8 mouse cellular contexts compared by ENCODE assay signal in genomic region chr3:88141787-88142523, GRCm38 (mm10). TPM values are rescaled to one million over a fixed set of nuclear protein-coding genes. Genes with fewer than 3 reads are reported as not detected.
DNase-seq lines count a peak whose midpoint lies in the region; ATAC-seq and TF ChIP-seq lines count a peak whose summit lies in the region.

Gene Mef2d (plus strand): TSS chr3:88142372.

- H3K9me3 ChIP-seq in ES-E14 (ENCODE audit: control insufficient read depth, insufficient read depth, low read depth, low read length), result no peaks in the 10 kb centered on the region
- H3K9me3 ChIP-seq in forebrain, embryonic 15.5 days, result no peaks in the 10 kb centered on the region

- peak; percentile 86 for ATAC-seq in forebrain, embryonic 15.5 days (replicated peaks)
- ATAC-seq in neutrophil, adult 5-6 weeks (ENCODE audit: extremely low read depth, insufficient number of reproducible peaks, low FRiP score, poor library complexity, severe bottlenecking), result peak; percentile 68

- in situ Hi-C loops in ES-E14 (cut with MboI; ENCODE audit: low sequenced_read_pairs in 2 of 2, unreplicated experiment in 2 of 2), result no loop called here

- under 1% methylated on average over 31 of the region's 52 CpGs for WGBS in forebrain, embryonic 15.5 days
- under 1% methylated on average over 52 of the region's 52 CpGs for WGBS in lung, adult 2 months

- peak within 1 kb of the TSS; percentile 41; the same call in 1 of the 2 replicates for H3K27ac ChIP-seq in ES-E14 (ENCODE audit: insufficient read depth, low read depth, low read length, poor library complexity, severe bottlenecking)
- peak within 1 kb of the TSS; percentile 99 for H3K27ac ChIP-seq in forebrain, embryonic 15.5 days (replicated peaks)

- DNase-seq in ES-E14 (ENCODE audit: low read depth, low spot score), result peak; percentile 91
- DNase-seq in cerebellum, adult 11-12 months, result peak; percentile 96
- peak; percentile 91 for DNase-seq in heart, postnatal 25 days (ENCODE audit: low spot score)
- peak; percentile 90 to 97 for DNase-seq in layer of hippocampus, adult 18-20 months (ENCODE audit: low spot score in 2 of 2)
- peak; percentile 91 for DNase-seq in lung, adult 2 months
- peak; percentile 93 to 97 for DNase-seq in thymus, adult 18-20 months

- no peaks in the 10 kb centered on the region for H3K27me3 ChIP-seq in forebrain, embryonic 15.5 days

- peak within 1 kb of the TSS; percentile 94 for H3K4me2 ChIP-seq in forebrain, embryonic 15.5 days (replicated peaks)

- H3K9ac ChIP-seq in ES-E14 (ENCODE audit: insufficient read depth, low read depth, low read length, poor library complexity, severe bottlenecking), result peak within 1 kb of the TSS; percentile 82
- H3K9ac ChIP-seq in forebrain, embryonic 15.5 days (replicated peaks), result peak within 1 kb of the TSS; percentile 93

- H3K4me3 ChIP-seq in ES-E14 (ENCODE audit: insufficient read depth in 1 of 2, low read depth in 1 of 2, low read length in 2 of 2, poor library complexity in 1 of 2, severe bottlenecking in 1 of 2), result peak within 1 kb of the TSS; percentile 74 to 90
- peak within 1 kb of the TSS; percentile 96 for H3K4me3 ChIP-seq in forebrain, embryonic 15.5 days
- peak within 1 kb of the TSS; percentile 82 for H3K4me3 ChIP-seq in lung, adult 2 months (replicated peaks; ENCODE audit: extremely low read depth, low read depth, low read length)

- TF ChIP-seq POLR2A in lung, adult 2 months (IDR thresholded peaks at IDR 0.05; ENCODE audit: borderline replicate concordance, extremely low read depth, low read depth, low read length), result peak; percentile 76; the same call in 1 of the 2 replicates

- TF ChIP-seq CTCF in lung, adult 2 months (IDR thresholded peaks at IDR 0.05; ENCODE audit: insufficient read depth, low read length), result no peak; the same call in 1 of the 2 replicates

- intact Hi-C loops in heart, postnatal 25 days (cut with DNase I), result loop anchor here (2.0 kb wide), 1 partner anchor 33 kb away; no protein-coding TSS in a partner anchor

- H3K4me1 ChIP-seq in ES-E14 (ENCODE audit: control insufficient read depth in 2 of 2, insufficient read depth in 2 of 2, low read length in 2 of 2, poor library complexity in 1 of 2), result peaks cover 13 to 39% of the 10 kb centered on the region in 2 experiments
- peaks cover 77% of the 10 kb centered on the region for H3K4me1 ChIP-seq in forebrain, embryonic 15.5 days
- peaks cover 47% of the 10 kb centered on the region for H3K4me1 ChIP-seq in lung, adult 2 months (ENCODE audit: control insufficient read depth, insufficient read depth, low read length)

- no peaks in the 10 kb centered on the region for H3K36me3 ChIP-seq in ES-E14 (ENCODE audit: control insufficient read depth, insufficient read depth, low read length, poor library complexity, severe bottlenecking)
- no peaks in the 10 kb centered on the region for H3K36me3 ChIP-seq in forebrain, embryonic 15.5 days

TF ChIP-seq in ES-E14, 5 proteins besides CTCF, POLR2A, EP300 and RAD21:
- no peak for TF ChIP-seq ZNF384 (IDR thresholded peaks at IDR 0.05; ENCODE audit: low read depth, low read length)
- TF ChIP-seq HCFC1 (IDR thresholded peaks at IDR 0.05; ENCODE audit: borderline replicate concordance, insufficient read depth, low read length), result peak; percentile 68; the same call in 1 of the 2 replicates

RNA-seq across cellular contexts. Expression of gene Mef2d, which starts in this region (rescaled TPM):
- total RNA-seq in ES-E14 (2012; rRNA removed), result 8.8 and 10.4 TPM in 2 replicates
- 20.1 and 21.3 TPM in 2 replicates for polyA plus RNA-seq in forebrain, embryonic 15.5 days (2015; fragmentation: Nextera tagmentation; extraction: Ambion mirVana)
- 100 to 1,000 TPM; 111 to 122 TPM for total RNA-seq in heart, postnatal 25 days (2021)
- 100 to 1,000 TPM; 194 to 205 TPM for total RNA-seq in layer of hippocampus, adult 18-20 months (2021)
- 87.0 and 94.3 TPM in 2 replicates for polyA plus RNA-seq in lung, adult 2 months (2012; rRNA removed)
- 120 and 162 TPM in 2 replicates for total RNA-seq in neutrophil, adult 5-6 weeks (2017)

Comparison
In these comparisons a context has a peak if more than half of its experiments do, and no peak if none do; other contexts are left out.
1. Peak in every context shown above with its lines: DNase-seq, ATAC-seq, H3K4me3 ChIP-seq and H3K27ac ChIP-seq.